In the genomic region with DNA sequence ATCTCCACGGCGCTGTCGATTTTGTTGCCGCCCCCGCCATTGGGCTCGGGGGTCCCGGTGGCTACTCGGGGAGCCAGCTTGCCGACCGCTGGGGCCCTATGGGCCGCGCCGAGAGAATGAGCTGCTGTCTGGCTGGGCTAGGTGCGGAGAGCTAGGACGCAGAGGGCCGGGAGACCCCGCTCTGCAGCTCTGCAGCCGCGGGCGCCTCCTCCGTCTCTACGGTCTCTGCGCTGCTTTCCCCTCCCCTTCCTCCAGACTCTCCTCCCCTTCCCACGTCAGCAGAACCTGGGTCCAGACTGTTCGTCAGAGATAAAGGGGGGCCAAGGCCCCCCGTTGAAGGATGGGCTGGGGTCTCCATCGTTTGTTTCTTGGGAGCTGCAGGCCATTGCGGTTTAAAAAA, we compare ENCODE assay signal across 8 mouse cellular contexts. TPM values are rescaled to one million over a fixed set of nuclear protein-coding genes. Genes with fewer than 3 reads are reported as not detected.
A peak's percentile ranks its signal among the peaks of the same experiment; 100 is the strongest.
DNase-seq lines count a peak whose midpoint lies in the region; ATAC-seq lines count a peak whose summit lies in the region.

Gene Slc22a17 (minus strand): TSS at position 247 of the 400 bp plus-strand sequence.

- H3K9me3 ChIP-seq in hindbrain, embryonic 11.5 days (ENCODE audit: control insufficient read depth, low read length): no peaks in the 10 kb centered on the region

- DNase-seq in T-cell, adult 2 months (ENCODE audit: low spot score): peak; percentile 40
- DNase-seq in cerebellum, adult 9-11 months: peak; percentile 86
- peak; percentile 74 to 85 for DNase-seq in frontal cortex, postnatal 10 days (ENCODE audit: low spot score in 2 of 2)
- peak; percentile 87 for DNase-seq in hindbrain, embryonic 11.5 days (ENCODE audit: low spot score)
- peak; percentile 76 to 84 for DNase-seq in layer of hippocampus, adult 8-10 months (ENCODE audit: low spot score in 2 of 2)
- DNase-seq in lung, adult 18-20 months: peak; percentile 67 to 70
- DNase-seq in thymus, postnatal 25 days: peak; percentile 45

- H3K9ac ChIP-seq in hindbrain, embryonic 11.5 days (ENCODE audit: low read depth, low read length): peak within 1 kb of the TSS; percentile 97

- H3K4me3 ChIP-seq in hindbrain, embryonic 11.5 days (ENCODE audit: low read depth, low read length): peak within 1 kb of the TSS; percentile 81

- no peaks in the 10 kb centered on the region for H3K36me3 ChIP-seq in hindbrain, embryonic 11.5 days (ENCODE audit: control insufficient read depth, insufficient read depth, low read length)

- peak within 1 kb of the TSS; percentile 99 for H3K4me2 ChIP-seq in hindbrain, embryonic 11.5 days (replicated peaks; ENCODE audit: low read depth, low read length)

- peak within 1 kb of the TSS; percentile 74 for H3K27ac ChIP-seq in hindbrain, embryonic 11.5 days (ENCODE audit: low read depth, low read length)

- no peaks in the 10 kb centered on the region for H3K27me3 ChIP-seq in hindbrain, embryonic 11.5 days (ENCODE audit: control insufficient read depth, insufficient read depth, low read length)

- peak; percentile 93 for ATAC-seq in hindbrain, embryonic 11.5 days (ENCODE audit: low FRiP score)
- peak; percentile 30; the same call in 1 of the 2 replicates for ATAC-seq in neutrophil, adult 5-6 weeks (ENCODE audit: extremely low read depth, insufficient number of reproducible peaks, low FRiP score, poor library complexity, severe bottlenecking)

- WGBS in hindbrain, embryonic 11.5 days: under 1% methylated on average over 20 of the region's 28 CpGs

- H3K4me1 ChIP-seq in hindbrain, embryonic 11.5 days (replicated peaks; ENCODE audit: control insufficient read depth, insufficient read depth, low read length): no peaks in the 10 kb centered on the region

RNA-seq across cellular contexts. Expression of gene Slc22a17, which starts in this region (rescaled TPM):
- 40.2 and 41.0 TPM in 2 replicates for polyA plus RNA-seq in hindbrain, embryonic 11.5 days (2014; fragmentation: Nextera tagmentation; extraction: Ambion mirVana)
- 100 to 1,000 TPM; 629 to 644 (median 642) TPM for total RNA-seq in layer of hippocampus, adult 8-10 months (2022)
- 0.25 and 0.47 TPM in 2 replicates for total RNA-seq in neutrophil, adult 5-6 weeks (2017)

Comparison
In these comparisons a context has a peak if more than half of its experiments do, and no peak if none do; other contexts are left out.
1. Peak in every context shown above with its lines: DNase-seq, ATAC-seq, H3K4me3 ChIP-seq and H3K27ac ChIP-seq.
2. RNA of gene Slc22a17 (total RNA-seq): 629 to 644 TPM in layer of hippocampus, adult 8-10 months; 0.25 to 0.47 TPM in neutrophil, adult 5-6 weeks; every median in the first group is over 100 times any median in the second.
3. Peak in ATAC-seq in neutrophil, adult 5-6 weeks; RNA of the gene not detected or under 1 TPM.